Mouse (Mus musculus) forebrain, postnatal 0 days (tissue): ENCODE measurements around the gene Lyzl4. TPM values are rescaled to one million over a fixed set of nuclear protein-coding genes. Genes with fewer than 3 reads are reported as not detected.

ENCODE experiments used
- ATAC-seq: fragments of 200-750 bp; cut with Nextera tagmentation; 2 replicates; pipeline ENCODE4 v1.8.0; 2017; ENCODE audit warnings: mild to moderate bottlenecking, moderate library complexity
- DNase-seq: peaks from one replicate; pipeline ENCODE4 v3.0.0-alpha.2; 2015
- H3K27ac ChIP-seq: fragments of 300-500 bp; sonication (generic); 2 replicates; pipeline ENCODE4 v1.5.1; 2014; ENCODE audit warnings: low read depth, mild to moderate bottlenecking, antibody characterized with exemption, low read length, moderate library complexity, mixed read lengths
- H3K27me3 ChIP-seq: fragments of 300-500 bp; sonication (generic); 2 replicates; pipeline ENCODE4 v1.6.1; 2014; ENCODE audit warnings: mild to moderate bottlenecking, low read length, mixed read lengths; ENCODE audit not compliant: insufficient read depth
- H3K36me3 ChIP-seq: fragments of 300-500 bp; sonication (generic); 2 replicates; pipeline ENCODE4 v1.6.1; 2014; ENCODE audit warnings: mild to moderate bottlenecking, moderate library complexity; ENCODE audit not compliant: insufficient read depth
- H3K4me1 ChIP-seq: fragments of 300-500 bp; sonication (generic); 2 replicates; pipeline ENCODE4 v1.6.1; 2014; ENCODE audit warnings: antibody characterized with exemption; ENCODE audit not compliant: insufficient read depth
- H3K4me2 ChIP-seq: fragments of 300-500 bp; sonication (generic); 2 replicates; pipeline ENCODE4 v1.6.1; 2014; ENCODE audit warnings: low read depth, mild to moderate bottlenecking, moderate library complexity
- H3K4me3 ChIP-seq: fragments of 300-500 bp; sonication (generic); 2 replicates; pipeline ENCODE4 v1.5.1; 2014; ENCODE audit warnings: low read depth, low read length, mixed read lengths
- H3K9ac ChIP-seq: fragments of 300-500 bp; sonication (generic); 2 replicates; pipeline ENCODE4 v1.6.1; 2014; ENCODE audit warnings: mild to moderate bottlenecking
- H3K9me3 ChIP-seq: fragments of 300-500 bp; sonication (generic); 2 replicates; pipeline ENCODE4 v1.6.1; 2016; ENCODE audit warnings: low read length
- CTCF ChIP-seq: sonication (generic); IDR thresholded peaks from 2 replicates; pipeline ENCODE4 v1.5.1; 2016; ENCODE audit warnings: antibody characterized with exemption, control low read depth, low read depth
- WGBS: fragments of 180-500 bp; shearing (Covaris S2); extraction: QIAGEN DNeasy Blood & Tissue Kit; methylation state at CpG from one replicate; pipeline ENCODE4 v1.1.7; 2014; 5-methylcytosine and 5-hydroxymethylcytosine counted together
- polyA plus RNA-seq: library from polyadenylated mRNA; unstranded; fragments of >200 nt; fragmentation: Nextera tagmentation; extraction: Ambion mirVana; gene quantifications from 2 replicates; pipeline ENCODE4 v1.2.1, GENCODE M21; 2015
- total RNA-seq: library from RNA; depleted of rRNA; stranded (reverse); fragments of >200 nt; gene quantifications from 2 replicates; pipeline ENCODE4 v1.2.3, GENCODE M21; 2014

Gene Lyzl4
- total and polyA plus RNA-seq, 2 experiments from 2014 or later, result not detected

- DNase-seq (no peak), ATAC-seq (no peak)
- Histone ChIP-seq H3K27me3 (no peaks in the 10 kb centered on the region), H3K36me3 (peaks cover 7% of the 10 kb centered on the region), H3K4me3 (no peak overlapping the region), H3K4me2 (no peak overlapping the region), H3K4me1 (no peaks in the 10 kb centered on the region), H3K9ac (no peak overlapping the region), H3K27ac (no peak overlapping the region), H3K9me3 (no peaks in the 10 kb centered on the region)
- WGBS, result 80% methylated on average over 8 of the region's 8 CpGs
- TF ChIP-seq CTCF, result no peak
Measured at GRCm38 (mm10) chr9:121677476-121677875, 35.6 kb upstream of the Lyzl4 start.

- no peak for TF ChIP-seq CTCF
- H3K4me3 ChIP-seq, result no peak overlapping the region
- WGBS, result 87% methylated on average over 4 of the region's 4 CpGs
- H3K4me1 ChIP-seq, result no peaks in the 10 kb centered on the region
- DNase-seq (no peak), ATAC-seq (no peak)
- H3K27me3 ChIP-seq, result no peaks in the 10 kb centered on the region
- H3K4me2 ChIP-seq, result no peak overlapping the region
- H3K36me3 ChIP-seq, result peaks cover 3% of the 10 kb centered on the region
- no peak overlapping the region for H3K27ac ChIP-seq
- H3K9ac ChIP-seq, result no peak overlapping the region
- H3K9me3 ChIP-seq, result no peaks in the 10 kb centered on the region
Measured at GRCm38 (mm10) chr9:121677069-121677468, 35.2 kb upstream of the Lyzl4 start.

GRCm38 (mm10) chr9:121675556-121675955 is 33.7 kb upstream of the Lyzl4 start:
- no peaks in the 10 kb centered on the region for H3K9me3 ChIP-seq
- H3K27ac ChIP-seq, result no peak overlapping the region
- H3K4me1 ChIP-seq, result no peaks in the 10 kb centered on the region
- no peak overlapping the region for H3K4me3 ChIP-seq
- H3K4me2 ChIP-seq, result no peak overlapping the region
- no peaks in the 10 kb centered on the region for H3K36me3 ChIP-seq
- ATAC-seq, result no peak
- no peak overlapping the region for H3K9ac ChIP-seq
- no peak for TF ChIP-seq CTCF
- WGBS, result 89% methylated on average over 2 of the region's 2 CpGs
- H3K27me3 ChIP-seq, result no peaks in the 10 kb centered on the region
- DNase-seq, result no peak

GRCm38 (mm10) chr9:121675011-121675410 is 33.1 kb upstream of the Lyzl4 start:
- DNase-seq, result no peak
- Histone ChIP-seq H3K9me3 (no peaks in the 10 kb centered on the region), H3K4me1 (no peaks in the 10 kb centered on the region), H3K4me3 (no peak overlapping the region), H3K27me3 (no peaks in the 10 kb centered on the region), H3K9ac (no peak overlapping the region), H3K4me2 (no peak overlapping the region), H3K36me3 (no peaks in the 10 kb centered on the region), H3K27ac (no peak overlapping the region)
- TF ChIP-seq CTCF, result no peak
- WGBS, result 89% methylated on average over 9 of the region's 9 CpGs
- ATAC-seq, result no peak

GRCm38 (mm10) chr9:121673716-121674115 is 31.8 kb upstream of the Lyzl4 start:
- Histone ChIP-seq H3K9me3 (no peaks in the 10 kb centered on the region), H3K9ac (no peak overlapping the region), H3K4me3 (no peak overlapping the region), H3K27ac (no peak overlapping the region), H3K27me3 (no peaks in the 10 kb centered on the region), H3K4me2 (no peak overlapping the region), H3K4me1 (peaks cover 8% of the 10 kb centered on the region; the same call in 1 of the 2 replicates), H3K36me3 (no peaks in the 10 kb centered on the region)
- TF ChIP-seq CTCF, result no peak
- ATAC-seq, result no peak
- 87% methylated on average over 5 of the region's 5 CpGs for WGBS
- no peak for DNase-seq

- 79% methylated on average over 5 of the region's 5 CpGs for WGBS
- Histone ChIP-seq H3K4me2 (no peak overlapping the region), H3K9ac (no peak overlapping the region), H3K36me3 (no peaks in the 10 kb centered on the region), H3K4me3 (no peak overlapping the region), H3K4me1 (peaks cover 12% of the 10 kb centered on the region; the same call in 1 of the 2 replicates), H3K27me3 (no peaks in the 10 kb centered on the region), H3K9me3 (no peaks in the 10 kb centered on the region), H3K27ac (no peak overlapping the region)
- no peak for TF ChIP-seq CTCF
- ATAC-seq (no peak), DNase-seq (no peak)
Measured at GRCm38 (mm10) chr9:121672311-121672710, 30.4 kb upstream of the Lyzl4 start.

GRCm38 (mm10) chr9:121671300-121671699 is 29.4 kb upstream of the Lyzl4 start:
- WGBS, result 21% methylated on average over 7 of the region's 7 CpGs
- DNase-seq (peak; percentile 55), ATAC-seq (no peak)
- Histone ChIP-seq H3K9me3 (no peaks in the 10 kb centered on the region), H3K36me3 (no peaks in the 10 kb centered on the region), H3K27ac (no peak overlapping the region), H3K27me3 (no peaks in the 10 kb centered on the region), H3K4me1 (peaks cover 12% of the 10 kb centered on the region; the same call in 1 of the 2 replicates), H3K4me3 (no peak overlapping the region), H3K4me2 (no peak overlapping the region), H3K9ac (no peak overlapping the region)
- peak; percentile 66 for TF ChIP-seq CTCF
